Mouse (Mus musculus) thymus, postnatal 4 days (tissue): ENCODE data around the gene Oas1e.
"Not testable (repeated sequence)": the region's sequence is repeated elsewhere in the genome, so short reads cannot be mapped to it uniquely, and the experiment has no call there.

Experiments
- DNase-seq: peaks from one replicate; pipeline ENCODE4 v3.0.0; 2021

Gene Oas1e

DNA sequence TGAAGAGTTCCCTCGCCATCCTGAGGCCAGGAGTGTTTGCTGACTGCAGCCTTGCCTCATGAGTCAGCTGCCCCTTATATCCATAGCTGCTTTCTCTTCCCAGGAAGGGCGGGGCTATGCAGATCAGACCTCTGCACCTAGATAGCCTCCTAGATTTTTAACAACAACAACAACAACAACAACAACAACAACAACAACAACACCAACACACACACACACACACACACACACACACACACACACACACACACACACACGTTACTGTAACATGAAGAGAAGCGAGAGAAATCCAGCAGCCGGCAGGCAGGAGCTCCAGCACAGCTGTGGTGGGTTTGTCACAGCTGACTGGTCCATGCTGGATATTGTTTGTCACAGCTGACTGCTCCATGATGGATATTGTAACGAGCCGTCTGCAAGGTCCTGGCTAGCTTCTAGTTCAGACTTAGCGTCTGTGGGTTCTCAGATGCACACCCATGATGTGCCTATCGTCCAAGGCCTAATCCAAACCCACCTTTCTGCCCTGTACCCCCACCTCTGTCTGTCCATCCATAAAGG lies at the start of gene Oas1e:
Gene Oas1e (minus strand): TSS at position 51 of the 555 bp plus-strand sequence.
- DNase-seq: not testable (repeated sequence)

DNA sequence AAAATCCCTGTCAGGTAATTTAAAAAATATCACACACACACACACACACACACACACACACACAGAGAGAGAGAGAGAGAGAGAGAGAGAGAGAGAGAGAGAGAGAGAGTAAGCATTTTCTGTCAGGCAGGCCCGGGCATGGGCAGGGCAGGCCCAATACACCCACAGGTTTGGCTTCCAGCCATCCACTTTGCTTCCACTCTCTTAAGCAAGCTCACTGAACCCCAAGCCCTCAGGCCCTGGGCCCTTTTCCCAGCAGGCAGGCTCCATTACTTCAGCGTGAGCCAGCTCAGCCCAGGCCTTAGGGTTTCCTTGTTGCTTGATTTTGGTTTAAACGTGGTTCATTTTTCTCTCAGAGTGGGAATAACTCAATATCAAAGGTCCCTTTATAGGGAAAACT lies 49.4 kb upstream of the Oas1e start:
- no peak for DNase-seq

DNA sequence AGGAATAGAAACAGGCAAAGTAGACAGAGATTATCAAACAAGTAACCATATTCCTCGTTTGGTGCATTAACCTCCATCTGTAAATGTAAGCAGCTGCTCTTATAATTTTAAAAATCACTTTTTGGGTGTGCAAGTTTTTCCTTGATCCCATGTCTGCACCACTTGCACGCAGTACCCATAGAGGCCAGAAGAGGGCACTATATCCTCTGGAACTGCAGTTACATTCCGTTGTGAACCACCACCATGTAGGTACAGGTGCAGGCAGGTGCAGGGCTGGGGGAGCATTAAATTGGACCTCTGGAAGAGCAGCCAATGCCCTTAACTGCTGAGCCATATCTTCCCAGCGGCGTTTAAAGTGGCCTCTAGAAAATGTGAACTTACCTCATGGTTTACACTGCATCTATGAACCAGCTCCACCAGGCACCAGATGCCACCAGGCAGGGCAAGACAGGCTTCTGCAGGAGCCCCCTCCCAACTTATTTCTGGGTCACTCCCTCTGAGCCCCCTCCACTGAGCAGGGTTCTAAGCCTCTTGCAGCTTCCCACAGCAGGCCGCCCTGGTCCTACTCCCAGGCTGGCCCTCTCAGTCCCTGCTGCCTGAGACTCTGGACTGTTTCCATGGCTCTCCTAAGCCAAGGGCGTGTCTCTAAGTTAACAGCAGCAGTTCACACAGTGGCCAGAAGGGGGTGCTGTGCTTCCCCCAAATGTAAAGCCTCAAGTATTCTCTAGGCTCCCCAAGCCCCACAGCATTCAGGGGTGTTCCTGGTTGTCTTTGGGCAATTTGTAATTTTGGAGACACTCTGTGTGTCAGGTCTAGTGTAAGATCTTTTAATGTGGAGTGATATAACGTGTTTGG lies 41.6 kb upstream of the Oas1e start:
- peak; percentile 80 for DNase-seq

DNA sequence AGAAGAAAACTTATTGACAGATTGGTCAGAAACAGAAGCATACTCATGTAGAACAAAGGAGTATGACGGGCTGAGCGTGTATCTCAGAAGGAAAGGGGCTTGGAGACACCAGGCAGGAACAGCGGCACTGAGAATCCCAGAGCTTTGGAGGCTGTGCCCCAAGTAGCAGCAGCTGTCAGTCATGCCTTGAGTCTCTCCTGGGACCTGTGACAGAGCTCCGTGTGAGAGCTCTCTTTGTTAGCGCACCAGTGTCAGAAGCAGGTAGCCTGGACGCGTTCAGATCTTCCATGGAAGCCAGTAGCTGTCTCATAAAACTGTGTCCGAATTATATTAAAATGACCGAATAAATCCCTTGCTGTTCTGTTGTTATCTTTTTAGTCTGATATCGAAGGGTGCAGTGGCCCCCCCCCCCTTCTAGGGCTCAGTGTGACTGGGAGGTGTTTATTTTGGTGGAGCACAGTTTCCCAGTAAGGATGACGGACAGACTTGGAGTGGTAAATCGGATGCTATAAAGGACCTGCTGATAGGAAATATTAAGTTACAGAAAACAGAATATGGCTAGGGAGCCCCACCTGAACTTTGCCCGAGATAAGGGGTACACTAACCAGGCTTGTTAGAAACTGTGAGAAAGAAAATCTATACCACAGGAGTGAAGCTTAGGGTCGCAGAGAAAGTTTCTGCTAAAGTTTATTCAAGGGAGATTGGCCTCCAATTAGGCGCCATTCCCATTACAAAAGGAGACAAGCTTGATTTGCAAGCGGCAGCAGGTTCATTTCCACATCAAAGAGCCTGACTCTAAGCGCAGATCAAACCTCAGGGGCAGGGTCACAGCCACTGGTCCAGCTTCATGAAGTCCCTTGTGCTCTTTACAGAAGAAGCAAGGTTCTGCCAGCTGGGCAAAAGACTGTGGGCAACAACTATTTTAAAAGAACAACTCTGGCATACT lies 38.3 kb upstream of the Oas1e start:
- DNase-seq: no peak

DNA sequence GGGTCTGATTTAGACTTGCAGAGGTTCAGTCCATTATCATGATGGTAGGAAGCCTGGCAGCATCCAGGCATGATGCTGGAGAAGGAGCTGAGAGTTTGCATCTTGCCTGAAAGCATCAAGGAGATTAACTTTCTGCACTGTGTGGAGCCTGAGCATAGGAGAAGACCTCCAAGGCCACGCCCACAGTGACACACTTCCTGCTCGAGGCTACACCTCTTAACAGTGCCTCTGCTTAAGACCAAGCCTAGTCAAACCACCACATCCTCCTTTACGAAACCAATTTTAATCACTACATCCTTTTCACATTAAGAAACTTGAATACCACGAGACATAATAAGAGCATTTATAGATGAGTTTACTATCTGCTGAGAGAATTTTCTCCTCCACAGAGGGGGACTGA lies 35.7 kb upstream of the Oas1e start:
- DNase-seq: peak; percentile 53

DNA sequence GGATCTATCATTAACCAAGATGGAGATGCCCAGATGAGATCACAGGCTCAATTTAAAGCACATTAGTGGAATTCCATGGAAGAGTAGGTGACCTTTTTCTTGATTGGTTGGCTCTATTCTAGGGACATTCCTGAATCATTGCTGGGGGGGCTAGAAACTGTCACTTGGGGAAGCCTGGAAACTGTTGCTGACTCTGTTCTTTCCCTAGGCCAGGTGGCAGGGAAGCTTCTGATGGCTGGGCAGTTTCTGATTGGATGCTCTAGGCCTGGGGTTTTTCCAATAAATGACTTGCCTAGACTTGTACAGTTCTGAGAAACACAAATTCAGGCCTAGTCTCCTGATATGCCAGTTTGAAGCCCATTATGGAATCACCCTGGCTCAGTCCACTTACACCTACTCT lies 23.7 kb upstream of the Oas1e start:
- DNase-seq: no peak

DNA sequence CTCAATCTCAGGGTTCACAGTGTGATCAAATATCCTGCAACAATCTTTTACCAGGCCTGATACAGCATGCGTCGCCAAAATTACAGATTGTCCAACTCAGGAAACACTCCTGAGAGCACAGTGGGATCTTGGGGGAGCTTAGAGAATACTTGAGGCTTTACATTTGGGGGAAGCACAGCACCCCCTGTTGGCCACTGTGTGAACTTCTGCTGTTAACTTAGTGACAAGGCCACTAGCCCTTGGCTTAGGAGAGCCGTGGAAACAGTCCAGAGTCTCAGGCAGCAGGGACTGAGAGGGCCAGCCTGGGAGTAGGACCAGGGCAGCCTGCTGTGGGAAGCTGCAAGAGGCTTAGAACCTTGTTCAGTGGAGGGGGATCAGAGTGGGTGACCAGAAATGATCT lies 20.6 kb upstream of the Oas1e start:
- peak; percentile 70 for DNase-seq

DNA sequence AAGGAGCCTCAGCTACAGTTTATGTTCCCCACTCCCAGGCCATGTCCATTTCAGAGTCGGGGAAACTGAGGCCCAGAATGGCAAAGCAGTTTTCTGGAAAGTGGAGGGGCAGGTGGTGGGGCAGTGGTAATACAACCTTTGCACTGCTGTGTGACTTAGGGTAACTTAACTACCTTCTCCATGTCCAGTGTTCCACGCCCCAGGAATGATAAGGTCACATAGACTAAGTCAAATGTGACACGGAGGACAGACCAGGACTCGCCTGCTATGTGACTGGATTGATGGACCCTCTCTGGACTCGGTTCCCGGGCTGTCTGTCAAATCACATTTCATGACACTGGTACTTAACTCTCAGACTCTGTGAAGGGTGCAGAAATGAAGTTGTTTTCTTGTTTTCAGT lies 17.7 kb upstream of the Oas1e start:
- DNase-seq: no peak

DNA sequence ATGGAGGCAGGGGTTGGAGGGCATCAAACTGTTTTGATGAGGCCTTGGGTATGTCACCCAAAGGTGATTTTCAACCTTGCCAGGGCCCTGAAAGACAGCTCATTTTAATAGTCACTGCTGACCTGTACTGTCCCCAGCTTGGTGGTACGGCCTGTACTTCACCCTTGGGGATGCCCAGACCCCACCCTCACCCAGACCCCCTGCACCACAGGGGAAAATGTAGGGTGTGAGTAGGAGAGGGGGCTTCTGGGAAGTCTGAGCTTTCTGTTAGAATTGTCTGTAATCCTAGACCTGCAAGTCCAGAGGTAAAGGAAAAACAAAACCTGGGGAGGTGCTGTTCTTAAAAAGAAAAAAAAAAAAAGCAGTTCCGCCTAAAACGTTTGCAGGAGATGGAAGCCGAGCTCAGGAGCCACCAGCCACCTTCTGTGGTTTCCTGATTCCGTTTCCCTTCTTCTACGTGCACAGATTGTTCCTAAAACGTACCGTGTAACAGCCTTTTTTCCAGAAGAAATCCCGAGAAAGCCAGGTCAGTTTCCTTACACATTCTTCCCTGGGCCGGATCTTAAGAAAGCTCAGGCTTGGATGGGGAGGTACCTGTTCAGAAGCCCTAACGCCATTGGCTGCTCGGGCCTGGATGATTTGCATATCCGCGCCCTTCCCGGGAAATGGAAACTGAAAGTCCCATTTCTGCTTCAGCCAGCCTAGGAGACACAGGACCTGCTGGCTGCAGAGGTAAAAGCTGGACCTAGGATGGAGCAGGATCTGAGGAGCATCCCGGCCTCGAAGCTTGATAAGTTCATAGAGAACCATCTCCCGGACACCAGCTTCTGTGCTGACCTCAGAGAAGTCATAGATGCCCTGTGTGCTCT lies 16.9 kb upstream of the Oas1e start, which contains the start of gene Oas1c:
Gene Oas1c (minus strand): TSS at position 564 of the 869 bp plus-strand sequence.
- peak; percentile 79 for DNase-seq

DNA sequence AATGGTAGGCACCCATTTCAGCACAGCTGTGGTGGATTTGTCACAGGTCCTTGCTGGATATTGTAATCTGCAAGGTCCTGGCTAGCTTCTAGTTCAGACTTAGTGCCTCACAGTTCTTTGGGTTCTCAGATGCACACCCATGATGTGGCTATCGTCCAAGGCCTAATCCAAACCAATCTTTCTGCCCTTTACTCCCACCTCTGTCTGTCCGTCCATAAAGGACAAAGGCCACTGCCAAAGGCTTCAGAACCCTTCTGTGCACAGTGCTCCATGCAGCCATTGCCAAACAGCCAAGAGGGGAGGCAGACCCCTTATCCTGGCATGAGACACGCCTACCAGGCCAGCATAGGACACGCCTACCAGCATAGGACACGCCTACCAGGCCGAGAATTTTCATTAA lies 13.8 kb upstream of the Oas1e start:
- no peak for DNase-seq

DNA sequence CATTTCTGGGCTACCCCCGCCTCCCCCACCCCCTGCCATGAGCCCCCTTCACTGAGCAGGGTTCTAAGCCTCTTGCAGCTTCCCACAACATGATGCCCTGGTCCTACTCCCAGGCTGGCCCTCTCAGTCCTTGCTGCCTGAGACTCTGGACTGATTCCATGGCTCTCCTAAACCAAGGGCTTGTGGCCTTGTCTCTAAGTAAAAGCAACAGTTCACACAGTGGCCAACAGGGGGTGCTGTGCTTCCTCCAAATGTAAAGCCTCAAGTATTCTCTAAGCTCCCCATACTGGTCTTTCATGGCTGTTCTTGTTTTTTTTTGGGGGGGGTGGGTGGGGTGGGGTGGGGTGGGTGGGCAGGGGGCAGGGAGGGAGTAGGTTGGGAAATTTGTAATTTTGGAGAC lies 11.1 kb upstream of the Oas1e start:
- DNase-seq: peak; percentile 82

DNA sequence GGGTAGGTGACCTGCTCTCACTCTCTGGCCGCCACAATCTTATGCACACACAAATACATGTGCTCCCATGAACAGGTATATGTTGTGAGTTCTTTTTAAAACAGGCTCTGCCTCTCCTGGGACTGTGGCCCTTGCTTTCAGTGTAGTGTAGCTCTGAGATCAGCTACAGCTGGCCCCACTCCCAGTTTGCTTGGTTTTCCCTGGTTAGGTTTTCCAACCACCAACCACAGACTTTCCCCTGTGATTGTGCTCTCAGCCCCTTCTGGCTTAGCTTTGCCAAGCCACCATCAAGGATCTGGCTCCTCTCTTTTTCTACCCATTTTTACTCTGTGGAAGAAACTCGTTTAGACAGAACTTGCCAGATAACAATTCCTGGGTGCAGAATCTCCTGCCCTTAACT lies 8.3 kb upstream of the Oas1e start:
- no peak for DNase-seq

DNA sequence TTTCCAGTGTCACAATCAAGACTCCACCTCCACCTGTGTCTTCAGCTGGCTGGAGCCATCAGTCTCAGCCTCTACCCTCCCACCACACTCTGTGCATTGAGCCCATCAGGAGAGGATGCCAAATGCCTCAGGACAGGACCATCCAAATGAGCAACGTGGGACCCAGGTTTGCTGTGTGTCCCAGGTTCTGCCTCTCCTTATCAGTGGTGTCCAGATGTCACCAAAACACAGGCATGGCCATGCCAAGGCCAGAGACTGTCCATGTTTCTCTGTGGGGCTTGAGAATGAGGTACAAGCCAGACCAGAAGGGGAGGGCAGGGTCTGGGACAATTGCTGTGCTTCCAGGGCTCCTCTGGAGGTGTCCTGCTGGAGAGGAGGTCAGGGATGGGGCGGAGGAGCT lies 3.6 kb upstream of the Oas1e start:
- not testable (repeated sequence) for DNase-seq

DNA sequence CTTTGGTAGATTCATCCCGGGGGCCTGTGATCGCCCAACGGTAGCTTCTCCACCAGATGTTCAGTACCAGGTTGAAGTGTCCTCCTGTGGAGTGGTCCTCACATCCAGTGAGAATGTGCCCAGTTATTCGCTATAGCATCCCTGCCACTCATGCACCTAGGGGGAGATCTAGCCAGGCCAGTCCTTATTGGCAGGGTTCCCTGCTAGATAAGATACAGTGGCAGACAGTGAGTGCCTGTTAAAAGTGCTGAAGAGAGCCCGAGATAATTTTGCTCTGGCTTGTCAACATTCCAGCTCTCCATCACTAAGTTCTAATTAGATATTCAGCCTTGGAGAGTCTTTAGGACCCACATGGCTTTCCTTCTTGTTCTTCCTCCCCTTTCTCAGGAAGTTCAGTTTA lies 2.8 kb upstream of the Oas1e start:
- not testable (repeated sequence) for DNase-seq

DNA sequence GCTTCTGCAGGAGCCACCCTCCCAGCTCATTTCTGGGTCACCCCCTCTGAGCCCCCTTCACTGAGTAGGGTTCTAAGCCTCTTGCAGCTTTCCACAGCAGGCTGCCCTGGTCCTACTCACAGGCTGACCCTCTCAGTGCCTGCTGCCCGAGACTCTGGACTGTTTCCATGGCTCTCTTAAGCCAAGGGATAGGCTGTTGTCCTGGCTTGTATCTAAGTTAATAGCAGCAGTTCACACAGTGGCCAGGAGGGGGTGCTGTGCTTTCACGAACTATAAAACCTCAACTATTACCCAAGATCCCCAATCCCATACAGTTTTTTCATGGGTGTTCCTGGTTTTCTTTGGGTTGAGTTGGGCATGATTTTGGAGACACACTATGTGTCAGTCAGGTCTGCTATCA lies 2.3 kb downstream of the Oas1e start:
- DNase-seq: peak; percentile 73

DNA sequence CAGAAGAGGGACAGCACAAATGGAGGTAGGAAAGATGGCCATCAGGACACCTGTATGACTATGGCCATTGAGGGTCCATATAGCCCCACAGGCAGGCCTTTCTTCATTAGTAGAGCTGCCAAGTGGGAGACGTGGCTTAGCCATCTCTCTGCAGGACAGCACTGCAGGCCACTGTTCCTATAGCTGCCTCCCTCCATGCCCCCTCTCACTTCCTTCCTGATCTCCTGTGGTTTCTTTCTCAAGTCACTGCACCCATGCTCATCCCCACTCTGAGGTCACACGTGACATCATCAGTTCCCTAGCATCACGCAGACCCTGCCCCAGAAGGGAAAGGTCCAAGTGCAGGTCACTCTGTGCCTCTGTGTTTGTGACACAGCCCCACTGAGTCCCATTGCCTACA lies 8.3 kb downstream of the Oas1e start:
- no peak for DNase-seq

DNA sequence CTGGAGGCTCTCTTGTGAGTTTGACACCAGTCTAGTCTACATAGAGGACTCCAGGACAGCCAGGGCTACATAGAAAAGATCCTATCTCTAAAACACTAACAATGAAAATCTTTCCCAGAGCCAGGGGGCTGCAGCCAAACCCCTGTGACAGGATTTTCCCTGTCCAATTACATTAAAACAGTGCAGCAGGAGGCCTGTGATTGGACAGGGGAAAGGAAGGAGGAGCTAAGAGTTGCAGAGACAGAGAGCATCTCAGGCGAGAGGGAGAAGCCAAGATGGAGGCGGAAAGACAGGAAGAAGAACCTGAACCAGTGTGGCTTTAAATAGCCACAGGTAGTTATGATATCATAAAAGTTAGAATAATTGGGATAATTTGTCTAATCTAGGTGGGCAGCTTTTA lies 12.9 kb downstream of the Oas1e start:
- DNase-seq: no peak

DNA sequence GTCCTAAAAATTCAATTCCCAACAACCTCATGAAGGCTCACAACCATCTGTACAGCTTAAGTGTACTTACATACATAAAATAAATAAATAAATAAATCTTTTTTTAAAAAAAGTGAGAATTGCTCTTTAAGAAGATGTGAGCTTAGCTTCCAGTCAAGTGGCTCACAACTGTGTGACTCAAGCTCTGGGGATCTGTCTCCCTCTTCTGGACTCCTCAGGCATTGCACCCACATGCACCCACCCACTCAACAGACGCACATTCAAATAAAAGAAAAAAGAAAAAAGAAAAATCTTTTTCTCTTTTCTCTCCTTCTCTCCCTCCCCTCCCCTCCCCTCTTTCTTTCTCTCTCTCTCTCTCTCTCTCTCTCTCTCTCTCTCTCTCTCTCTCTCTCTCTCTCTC lies 13.7 kb downstream of the Oas1e start:
- DNase-seq: peak; percentile 30

DNA sequence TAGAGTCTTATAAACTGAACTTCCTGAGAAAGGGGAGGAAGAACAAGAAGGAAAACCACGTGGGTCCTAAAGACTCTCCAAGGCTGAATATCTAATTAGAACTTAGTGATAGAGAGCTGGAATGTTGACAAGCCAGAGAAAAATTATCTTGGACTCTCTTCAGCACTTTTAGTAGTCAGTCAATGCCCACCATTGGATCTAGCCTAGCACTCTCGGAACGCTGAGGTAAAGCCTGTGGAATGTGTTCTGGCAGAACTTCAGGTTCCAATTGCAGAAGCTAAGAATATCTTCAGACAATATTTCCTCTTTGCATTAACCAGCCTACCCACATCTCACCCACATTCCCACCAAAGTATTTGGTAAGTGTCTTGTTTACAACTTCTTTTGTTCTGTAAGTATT lies 15.4 kb downstream of the Oas1e start:
- DNase-seq: no peak

DNA sequence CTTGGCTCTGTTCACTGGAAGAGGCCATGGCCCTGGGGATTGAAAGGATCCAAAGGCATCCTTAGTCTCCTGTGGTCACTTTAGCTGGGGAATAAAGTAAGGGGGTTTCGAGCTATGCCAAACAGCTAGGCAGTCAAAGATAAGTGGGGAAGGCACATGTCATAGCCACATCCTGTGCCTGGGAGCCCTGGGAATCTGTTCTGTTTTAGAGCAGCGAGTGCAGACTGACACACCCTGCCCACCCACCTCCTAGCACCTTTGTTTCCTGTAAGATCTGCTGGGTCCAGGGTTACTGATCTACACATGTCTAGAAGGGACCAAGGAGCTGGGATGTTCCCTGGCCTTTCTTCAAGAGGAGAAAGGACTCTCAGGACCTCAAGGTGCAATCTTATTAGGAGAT lies 16.4 kb downstream of the Oas1e start:
- DNase-seq: peak; percentile 29

DNA sequence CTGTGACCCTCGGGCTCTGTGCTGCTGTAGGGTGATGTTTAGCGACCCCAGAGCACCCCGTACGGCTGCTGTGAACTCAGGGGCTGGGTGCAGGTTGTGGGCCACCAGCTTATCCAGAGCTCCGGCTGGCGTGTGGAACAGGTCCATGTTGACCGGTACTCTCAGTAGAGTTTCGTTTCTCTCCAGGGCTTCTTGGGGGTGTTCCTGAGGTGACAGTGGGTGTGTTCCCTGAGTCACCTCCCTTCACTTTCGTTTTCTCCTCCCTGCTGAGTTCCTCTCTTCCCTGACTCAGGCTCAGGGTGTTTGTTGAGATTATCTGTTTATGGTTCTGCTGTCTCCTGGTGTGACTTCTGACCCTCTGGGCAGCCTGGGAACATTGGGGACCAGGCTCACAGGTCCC lies 17.9 kb downstream of the Oas1e start, which contains the start of gene Oas3:
Gene Oas3 (minus strand): TSS at position 184 of the 400 bp plus-strand sequence.
- no peak for DNase-seq

DNA sequence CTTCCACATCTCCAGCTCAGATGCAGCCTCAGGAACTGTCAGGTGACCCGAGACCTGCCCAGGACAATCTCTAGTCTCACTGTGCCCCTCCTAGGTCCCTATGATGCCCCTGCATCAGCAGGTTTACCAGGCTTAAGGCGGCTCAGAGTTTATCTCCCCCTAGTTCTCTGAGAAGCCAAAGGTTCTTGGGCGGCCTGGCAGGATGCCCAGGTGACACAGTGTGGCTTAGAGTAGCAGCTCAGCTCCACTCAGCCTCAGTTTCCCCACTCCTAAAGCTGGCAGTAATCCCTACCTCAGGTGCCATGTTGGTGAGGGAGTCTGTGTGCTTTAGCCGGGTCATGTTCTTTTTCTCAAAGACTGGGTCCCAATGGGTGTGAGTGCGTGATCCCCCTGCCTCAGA lies 18.5 kb downstream of the Oas1e start:
- no peak for DNase-seq
